Mouse (Mus musculus) CH12.LX (cell line): ENCODE measurements at regions not wholly inside any gene's neighbourhood (a gene's known extent, or its start where the extent isn't known, plus 50 kb on each side); places are given as distances from the start of the nearest gene placed in this dataset.

Experiments
- CTCF ChIP-seq, 2 experiments: IDR thresholded peaks in 1 of 2; conservative IDR thresholded peaks in 1 of 2; 2 replicates each; pipeline ENCODE4 v1.5.1; 2011 to 2012; ENCODE audit warnings: low read depth in 2 of 2, low read length in 2 of 2, improper control_type of control experiment in 1 of 2, inconsistent platforms in 1 of 2, mild to moderate bottlenecking in 1 of 2, moderate library complexity in 1 of 2
- E2F4 ChIP-seq: IDR thresholded peaks from 2 replicates; pipeline ENCODE4 v1.6.1; 2011; ENCODE audit warnings: low read depth, low read length, improper control_type of control experiment; ENCODE audit not compliant: insufficient replicate concordance
- HCFC1 ChIP-seq: IDR thresholded peaks from 2 replicates; pipeline ENCODE4 v1.6.1; 2012; ENCODE audit warnings: low read depth, mild to moderate bottlenecking, inconsistent platforms, low read length, improper control_type of control experiment
- RCOR1 ChIP-seq: conservative IDR thresholded peaks from 2 replicates; pipeline ENCODE4 v1.6.1; 2012; ENCODE audit warnings: low read depth, mild to moderate bottlenecking, inconsistent platforms, low read length, improper control_type of control experiment
- ZC3H11A ChIP-seq: IDR thresholded peaks from 2 replicates; pipeline ENCODE4 v1.6.1; 2012; ENCODE audit warnings: low read depth, mild to moderate bottlenecking, inconsistent platforms, low read length, improper control_type of control experiment
- ZKSCAN1 ChIP-seq: IDR thresholded peaks from 2 replicates; pipeline ENCODE4 v1.6.1; 2012; ENCODE audit warnings: low read depth, inconsistent platforms, low read length, improper control_type of control experiment, borderline replicate concordance

DNA sequence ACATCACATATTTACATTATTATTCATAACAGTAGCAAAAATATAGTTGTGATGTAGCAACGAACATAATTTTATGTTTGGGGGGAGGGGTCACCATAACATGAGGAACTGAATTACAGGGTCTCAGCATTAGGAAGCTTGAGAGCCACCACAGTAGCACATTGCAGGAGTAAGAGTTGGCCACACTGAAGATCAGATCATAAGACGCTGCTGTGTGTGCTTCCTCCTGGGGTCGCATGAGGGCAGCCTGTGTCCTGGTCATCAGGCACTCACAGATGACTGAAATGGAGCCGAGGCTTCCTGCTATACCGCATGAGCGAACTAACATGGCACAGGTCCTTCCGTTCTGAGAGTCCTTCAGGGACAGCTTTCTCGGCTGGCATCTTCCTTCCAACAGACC, 447.3 kb downstream of the Adam3 start:
- no peak for TF ChIP-seq E2F4
- no peak for TF ChIP-seq ZC3H11A
- no peak for TF ChIP-seq CTCF (conservative IDR thresholded peaks at IDR 0.05 in 1 of 2, IDR thresholded peaks at IDR 0.05 in 1 of 2; ENCODE audit: low read depth in 2 of 2, low read length in 2 of 2)
- TF ChIP-seq HCFC1, result no peak
- TF ChIP-seq ZKSCAN1, result no peak
- TF ChIP-seq RCOR1, result no peak
